Comparison of ENCODE assay signal across 24 mouse cellular contexts in genomic region chr2:59049686-59050085, GRCm38 (mm10).
DNase-seq lines count a peak whose midpoint lies in the region; ATAC-seq and TF ChIP-seq lines count a peak whose summit lies in the region.
"Had no signal": no experiment of that assay in that cellular context is flagged by ENCODE, and none has a peak within 500 bp of the region (broad histone marks: within the 10 kb centered on the region; RNA-seq: fewer than 3 reads in every experiment).

No protein-coding gene starts in this region.

- peaks cover 5% of the 10 kb centered on the region; the same call in 1 of the 2 replicates for H3K4me1 ChIP-seq in heart, postnatal 0 days (ENCODE audit: control insufficient read depth, insufficient read depth)
- peaks cover 6% of the 10 kb centered on the region for H3K4me1 ChIP-seq in heart, embryonic 12.5 days (replicated peaks)
- H3K4me1 ChIP-seq in neural tube, embryonic 15.5 days, result peaks cover 3% of the 10 kb centered on the region; the same call in 1 of the 2 replicates
- H3K4me1 ChIP-seq: embryonic facial prominence, embryonic 15.5 days had no signal

- H3K27me3 ChIP-seq in heart, postnatal 0 days (ENCODE audit: control insufficient read depth, insufficient read depth, low read length), result no peaks in the 10 kb centered on the region
- H3K27me3 ChIP-seq in heart, embryonic 12.5 days (replicated peaks), result no peaks in the 10 kb centered on the region
- H3K27me3 ChIP-seq in neural tube, embryonic 15.5 days (replicated peaks), result no peaks in the 10 kb centered on the region
- H3K27me3 ChIP-seq: embryonic facial prominence, embryonic 12.5 days; embryonic facial prominence, embryonic 15.5 days; hindbrain, embryonic 13.5 days had no signal

- no peak overlapping the region for H3K9ac ChIP-seq in heart, postnatal 0 days (replicated peaks; ENCODE audit: low read depth, low read length)
- H3K9ac ChIP-seq in heart, embryonic 12.5 days, result no peak overlapping the region
- no peak overlapping the region for H3K9ac ChIP-seq in neural tube, embryonic 15.5 days (replicated peaks)
- H3K9ac ChIP-seq: embryonic facial prominence, embryonic 12.5 days; embryonic facial prominence, embryonic 15.5 days; forebrain, postnatal 0 days; hindbrain, embryonic 13.5 days had no signal

- H3K4me2 ChIP-seq in heart, postnatal 0 days (ENCODE audit: low read depth, low read length), result no peak overlapping the region
- no peak overlapping the region for H3K4me2 ChIP-seq in heart, embryonic 12.5 days
- no peak overlapping the region for H3K4me2 ChIP-seq in neural tube, embryonic 15.5 days
- H3K4me2 ChIP-seq: embryonic facial prominence, embryonic 12.5 days; embryonic facial prominence, embryonic 15.5 days; heart, embryonic 11.5 days; hindbrain, embryonic 13.5 days had no signal

- no peaks in the 10 kb centered on the region for H3K36me3 ChIP-seq in heart, postnatal 0 days (replicated peaks; ENCODE audit: control insufficient read depth, insufficient read depth, low read length)
- no peaks in the 10 kb centered on the region for H3K36me3 ChIP-seq in heart, embryonic 12.5 days
- no peaks in the 10 kb centered on the region for H3K36me3 ChIP-seq in neural tube, embryonic 15.5 days
- H3K36me3 ChIP-seq: embryonic facial prominence, embryonic 12.5 days; embryonic facial prominence, embryonic 15.5 days; hindbrain, embryonic 13.5 days had no signal

- WGBS in heart, postnatal 0 days, result 35% methylated on average over 4 of the region's 4 CpGs
- WGBS in heart, embryonic 12.5 days, result 42% methylated on average over 4 of the region's 4 CpGs
- WGBS in neural tube, embryonic 15.5 days, result 42% methylated on average over 4 of the region's 4 CpGs

- no peak for ATAC-seq in heart, postnatal 0 days (ENCODE audit: insufficient read depth, low read depth)
- ATAC-seq in heart, embryonic 12.5 days (ENCODE audit: insufficient number of reproducible peaks, low FRiP score), result no peak
- ATAC-seq in neural tube, embryonic 15.5 days (ENCODE audit: low FRiP score), result no peak
- ATAC-seq: activated CD4-positive, CD25-positive, alpha-beta regulatory T cell, adult 4 months; CD4-positive, CD25-positive, alpha-beta regulatory T cell, adult 4 months; forebrain, embryonic 14.5 days; forebrain, postnatal 0 days; inflammation-experienced regulatory T-cells, adult 6 months had no signal

- no peak for TF ChIP-seq EP300 in heart, postnatal 0 days (IDR thresholded peaks at IDR 0.05; ENCODE audit: low read depth)

- no peaks in the 10 kb centered on the region for H3K9me3 ChIP-seq in heart, postnatal 0 days (replicated peaks; ENCODE audit: control insufficient read depth, low read length)
- no peaks in the 10 kb centered on the region for H3K9me3 ChIP-seq in heart, embryonic 12.5 days (replicated peaks)
- no peaks in the 10 kb centered on the region for H3K9me3 ChIP-seq in neural tube, embryonic 15.5 days (replicated peaks)
- H3K9me3 ChIP-seq: embryonic facial prominence, embryonic 12.5 days; embryonic facial prominence, embryonic 15.5 days; hindbrain, embryonic 13.5 days had no signal

- H3K27ac ChIP-seq in heart, postnatal 0 days (ENCODE audit: low read depth), result no peak overlapping the region
- no peak overlapping the region for H3K27ac ChIP-seq in heart, embryonic 12.5 days (ENCODE audit: poor library complexity, severe bottlenecking)
- no peak overlapping the region for H3K27ac ChIP-seq in neural tube, embryonic 15.5 days (replicated peaks)
- H3K27ac ChIP-seq: embryonic facial prominence, embryonic 12.5 days; embryonic facial prominence, embryonic 15.5 days; hindbrain, embryonic 13.5 days had no signal

- no peak for TF ChIP-seq CTCF in heart, postnatal 0 days (IDR thresholded peaks at IDR 0.05; ENCODE audit: low read depth)

- H3K4me3 ChIP-seq in heart, postnatal 0 days (ENCODE audit: low read depth, low read length), result no peak overlapping the region
- H3K4me3 ChIP-seq in heart, embryonic 12.5 days, result no peak overlapping the region
- H3K4me3 ChIP-seq in neural tube, embryonic 15.5 days (replicated peaks), result no peak overlapping the region
- H3K4me3 ChIP-seq: embryonic facial prominence, embryonic 12.5 days; embryonic facial prominence, embryonic 15.5 days; hindbrain, embryonic 13.5 days had no signal

- peak; percentile 29 for DNase-seq in heart, postnatal 0 days (ENCODE audit: low spot score)
- DNase-seq in Muller cell, postnatal 12 days (ENCODE audit: inconsistent ontology term), result peak; percentile 72
- DNase-seq in brain, adult 2 months (ENCODE audit: low read depth, low spot score), result peak; percentile 57
- DNase-seq in layer of hippocampus, adult 9-10 months (ENCODE audit: low spot score), result no peak
- DNase-seq: adrenal gland, adult 8-10 months; adrenal gland, postnatal 36 days; cerebellum, adult 11 months; cerebellum, adult 2 months; cerebellum, adult 9-11 months; cerebellum, postnatal 25 days; forebrain, postnatal 0 days; gastrocnemius, postnatal 10 days; gastrocnemius, postnatal 36 days; kidney, adult 11 months had no signal
